Comparison of ENCODE assay signal across 10 mouse cellular contexts in genomic region chr12:107315446-107315845, GRCm38 (mm10).
"Had no signal": no experiment of that assay in that cellular context is flagged by ENCODE, and none has a peak within 500 bp of the region (broad histone marks: within the 10 kb centered on the region; RNA-seq: fewer than 3 reads in every experiment).

No protein-coding gene starts in this region.

- H3K4me3 ChIP-seq: limb, embryonic 10.5 days; lung, embryonic 15.5 days; midbrain, embryonic 12.5 days; neural tube, embryonic 13.5 days had no signal

- H3K9me3 ChIP-seq: limb, embryonic 10.5 days; lung, embryonic 15.5 days; midbrain, embryonic 12.5 days; neural tube, embryonic 13.5 days had no signal

- H3K9ac ChIP-seq: lung, embryonic 15.5 days; midbrain, embryonic 12.5 days; neural tube, embryonic 13.5 days had no signal

- H3K27ac ChIP-seq: limb, embryonic 10.5 days; lung, embryonic 15.5 days; midbrain, embryonic 12.5 days; neural tube, embryonic 13.5 days had no signal

- H3K36me3 ChIP-seq: limb, embryonic 10.5 days; lung, embryonic 15.5 days; midbrain, embryonic 12.5 days; neural tube, embryonic 13.5 days had no signal

- H3K4me2 ChIP-seq: liver, embryonic 11.5 days; lung, embryonic 15.5 days; midbrain, embryonic 12.5 days; neural tube, embryonic 13.5 days had no signal

- H3K27me3 ChIP-seq: lung, embryonic 15.5 days; midbrain, embryonic 12.5 days; neural tube, embryonic 13.5 days had no signal

- H3K4me1 ChIP-seq: lung, embryonic 15.5 days; midbrain, embryonic 12.5 days; neural tube, embryonic 13.5 days had no signal

- DNase-seq: kidney, adult 8-10 months; kidney, postnatal 25 days; thymus, postnatal 4 days had no signal

- ATAC-seq: intestine, postnatal 0 days; midbrain, embryonic 16.5 days had no signal
